Mouse (Mus musculus) heart, embryonic 12.5 days (tissue): ENCODE data around the gene Pcolce2. TPM values are rescaled to one million over a fixed set of nuclear protein-coding genes. Genes with fewer than 3 reads are reported as not detected.

Source experiments
- ATAC-seq: fragments of 200-750 bp; cut with Nextera tagmentation; 2 replicates; pipeline ENCODE4 v1.8.0; 2017; ENCODE audit warnings: moderate TSS enrichment, moderate library complexity; ENCODE audit not compliant: insufficient number of reproducible peaks, low FRiP score
- H3K27ac ChIP-seq: fragments of 300-500 bp; sonication (generic); 2 replicates; pipeline ENCODE4 v1.5.1; 2016; ENCODE audit warnings: mild to moderate bottlenecking, moderate library complexity; ENCODE audit not compliant: poor library complexity, severe bottlenecking
- H3K27me3 ChIP-seq: fragments of 300-500 bp; sonication (generic); replicated peaks from 2 replicates; pipeline ENCODE4 v1.6.1; 2016; ENCODE audit warnings: mild to moderate bottlenecking, moderate library complexity
- H3K36me3 ChIP-seq: fragments of 300-500 bp; sonication (generic); 2 replicates; pipeline ENCODE4 v1.6.1; 2016; ENCODE audit warnings: mild to moderate bottlenecking, moderate library complexity
- H3K4me1 ChIP-seq: fragments of 300-500 bp; sonication (generic); replicated peaks from 2 replicates; pipeline ENCODE4 v1.6.1; 2016; ENCODE audit warnings: mild to moderate bottlenecking
- H3K4me2 ChIP-seq: fragments of 300-500 bp; sonication (generic); 2 replicates; pipeline ENCODE4 v1.6.1; 2016; ENCODE audit warnings: mild to moderate bottlenecking, moderate library complexity
- H3K4me3 ChIP-seq: fragments of 300-500 bp; sonication (generic); 2 replicates; pipeline ENCODE4 v1.5.1; 2016; ENCODE audit warnings: mild to moderate bottlenecking
- H3K9ac ChIP-seq: fragments of 300-500 bp; sonication (generic); 2 replicates; pipeline ENCODE4 v1.6.1; 2016; ENCODE audit warnings: mild to moderate bottlenecking, moderate library complexity
- H3K9me3 ChIP-seq: fragments of 300-500 bp; sonication (generic); replicated peaks from 2 replicates; pipeline ENCODE4 v1.6.1; 2016; ENCODE audit warnings: mild to moderate bottlenecking, moderate library complexity
- WGBS: fragments of 180-500 bp; shearing (Covaris S2); methylation state at CpG from one replicate; pipeline ENCODE4 v1.1.7; 2016; 5-methylcytosine and 5-hydroxymethylcytosine counted together
- polyA plus RNA-seq: library from polyadenylated mRNA; unstranded; fragments of >200 nt; fragmentation: Nextera tagmentation; extraction: Ambion mirVana; gene quantifications from 2 replicates; pipeline ENCODE4 v1.2.1, GENCODE M21; 2016

Pcolce2 gene
- polyA plus RNA-seq, 1 experiment from 2014 or later: 0.24 TPM

DNA sequence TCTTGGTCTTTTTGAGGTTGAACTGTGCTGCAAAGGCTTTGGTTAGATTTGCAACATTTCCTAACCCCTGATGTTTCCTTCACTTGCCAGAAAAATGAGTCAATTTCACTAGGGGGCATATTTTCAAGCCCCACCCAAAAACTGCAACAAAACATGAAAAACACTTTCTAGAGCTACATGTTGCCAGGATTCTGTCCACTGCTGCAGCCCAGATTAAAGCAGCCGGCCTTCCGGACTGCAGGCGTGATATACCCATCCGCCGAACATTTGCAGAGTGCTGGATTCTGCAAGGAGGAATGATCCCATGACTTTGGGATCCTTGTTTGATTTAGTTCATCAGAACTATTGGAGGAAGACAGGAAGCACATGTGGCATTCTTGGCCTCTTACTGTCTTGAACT, 17.0 kb downstream of the Pcolce2 start:
- Histone ChIP-seq H3K9me3 (0 out of 2 replicates have a peak, but pooled peaks cover 6% of the 10 kb centered on the region), H3K27ac (no peak overlapping the region), H3K4me3 (no peak overlapping the region), H3K9ac (no peak overlapping the region), H3K36me3 (no peaks in the 10 kb centered on the region), H3K27me3 (no peaks in the 10 kb centered on the region), H3K4me2 (no peak overlapping the region), H3K4me1 (no peaks in the 10 kb centered on the region)
- ATAC-seq: no peak
- 88% methylated on average over 5 of the region's 5 CpGs for WGBS

DNA sequence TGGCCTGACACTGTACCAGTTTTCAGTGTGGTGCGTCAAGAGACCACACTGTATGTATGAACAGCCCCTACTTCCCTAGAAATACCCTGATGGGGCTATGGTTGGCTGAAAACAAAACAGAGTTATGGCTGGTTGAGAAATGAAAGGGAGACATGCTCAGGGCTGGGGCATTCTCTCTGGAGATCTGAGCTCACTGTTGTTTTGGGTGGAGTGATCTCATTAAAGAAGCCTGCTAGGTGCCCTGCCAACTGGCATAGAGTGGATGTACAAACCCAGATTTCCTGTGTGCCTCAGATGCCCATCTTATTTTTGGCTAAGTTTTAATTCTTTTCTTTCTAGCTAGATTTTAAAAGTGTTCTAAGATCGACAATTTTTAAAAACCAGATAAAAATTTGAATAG, 20.5 kb downstream of the Pcolce2 start:
- H3K27me3 ChIP-seq: no peaks in the 10 kb centered on the region
- H3K9me3 ChIP-seq: no peaks in the 10 kb centered on the region
- H3K36me3 ChIP-seq: no peaks in the 10 kb centered on the region
- no peak for ATAC-seq
- H3K27ac ChIP-seq: no peak overlapping the region
- no peak overlapping the region for H3K9ac ChIP-seq
- H3K4me3 ChIP-seq: no peak overlapping the region
- H3K4me1 ChIP-seq: no peaks in the 10 kb centered on the region
- 72% methylated on average over 2 of the region's 2 CpGs for WGBS
- no peak overlapping the region for H3K4me2 ChIP-seq

DNA sequence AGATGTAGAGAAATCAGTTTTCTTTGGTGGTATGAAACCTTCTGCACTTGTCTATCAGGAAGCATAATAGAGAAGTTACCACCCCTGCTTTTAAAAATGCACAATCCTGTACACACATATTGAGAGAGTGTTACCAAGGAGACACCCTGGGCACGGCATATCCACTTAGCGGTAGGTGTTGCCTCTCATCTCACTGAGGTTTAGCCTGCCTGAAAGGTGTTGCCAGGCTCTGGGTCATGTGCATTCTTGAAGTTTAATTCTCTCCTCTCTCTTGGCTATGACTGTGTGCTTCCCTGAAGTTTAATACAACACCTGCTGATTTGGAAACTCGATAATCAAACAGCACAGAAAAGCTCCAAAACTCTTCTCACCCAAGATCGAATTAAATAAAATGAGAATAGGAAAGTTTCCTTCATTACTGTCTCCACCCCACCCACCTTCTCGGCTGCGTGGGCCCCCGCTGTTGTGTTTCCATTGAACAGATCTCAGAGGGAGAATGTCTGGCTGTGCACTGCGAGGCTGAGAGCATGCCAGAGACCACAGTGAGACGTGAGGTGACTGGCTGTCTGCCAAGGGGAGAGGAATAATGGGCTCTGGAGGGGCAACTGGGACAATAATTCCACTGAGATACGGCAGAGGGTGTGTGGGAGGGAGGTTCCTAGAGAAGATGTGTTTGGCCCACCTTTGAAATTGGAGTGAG, 27.0 kb downstream of the Pcolce2 start:
- no peak overlapping the region for H3K9ac ChIP-seq

DNA sequence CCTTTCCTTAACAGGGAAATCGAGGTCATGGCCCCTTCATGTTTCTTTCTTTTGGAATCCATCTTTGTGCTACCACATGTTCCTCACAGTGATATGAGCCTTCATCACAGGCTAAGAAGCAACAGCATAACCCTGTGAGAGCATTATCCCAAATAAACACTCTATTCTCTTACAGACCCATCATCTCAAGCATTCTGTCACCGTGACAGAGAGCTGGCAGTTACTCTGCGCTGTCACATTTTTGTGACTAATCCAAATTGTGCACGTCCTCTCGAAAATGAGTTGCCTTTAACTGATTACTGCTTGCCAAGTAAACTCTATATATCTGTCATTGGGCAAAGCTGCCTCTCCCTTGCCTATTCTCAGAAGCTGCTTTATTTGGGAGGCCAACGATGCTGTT, 28.4 kb downstream of the Pcolce2 start:
- H3K9me3 ChIP-seq: no peaks in the 10 kb centered on the region; the same call in 1 of the 2 replicates
- no peak overlapping the region for H3K4me2 ChIP-seq
- H3K4me3 ChIP-seq: no peak overlapping the region
- H3K27ac ChIP-seq: no peak overlapping the region
- H3K27me3 ChIP-seq: no peaks in the 10 kb centered on the region
- WGBS: 83% methylated on average over 6 of the region's 6 CpGs
- no peaks in the 10 kb centered on the region for H3K36me3 ChIP-seq
- no peak overlapping the region for H3K9ac ChIP-seq
- no peak for ATAC-seq
- H3K4me1 ChIP-seq: peaks cover 5% of the 10 kb centered on the region

More for the DNA sequence above, 27.0 kb downstream of the Pcolce2 start:
- no peaks in the 10 kb centered on the region for H3K36me3 ChIP-seq
- H3K27me3 ChIP-seq: no peaks in the 10 kb centered on the region
- WGBS: 42% methylated on average over 10 of the region's 10 CpGs
- no peak overlapping the region for H3K4me2 ChIP-seq
- ATAC-seq: 0 out of 2 replicates have a peak, but pooled peaks have one; percentile 18
- H3K4me3 ChIP-seq: no peak overlapping the region
- no peaks in the 10 kb centered on the region for H3K9me3 ChIP-seq
- no peak overlapping the region for H3K27ac ChIP-seq
- peaks cover 5% of the 10 kb centered on the region for H3K4me1 ChIP-seq

DNA sequence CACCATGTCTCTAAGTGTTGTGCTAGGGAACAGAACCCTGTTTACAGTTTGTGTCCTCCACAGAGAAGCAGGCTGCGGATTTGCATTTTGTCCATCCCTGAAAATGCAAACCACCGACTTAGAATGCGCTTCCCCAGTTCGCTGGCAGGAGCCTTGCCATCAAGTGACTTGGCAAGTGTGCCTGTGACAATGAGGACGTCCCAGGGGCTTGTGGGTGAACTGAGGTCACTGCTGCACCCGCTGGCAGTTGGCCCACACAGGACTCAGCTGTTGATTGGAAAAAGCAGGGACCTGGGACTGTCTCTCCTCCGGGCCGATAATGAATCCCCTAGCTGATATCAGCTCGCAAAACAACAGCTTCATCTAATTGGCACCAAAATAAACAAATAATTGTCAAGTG, 30.4 kb downstream of the Pcolce2 start:
- Histone ChIP-seq H3K4me3 (no peak overlapping the region), H3K4me2 (no peak overlapping the region), H3K9ac (no peak overlapping the region), H3K27ac (no peak overlapping the region), H3K27me3 (no peaks in the 10 kb centered on the region), H3K36me3 (no peaks in the 10 kb centered on the region), H3K9me3 (peaks cover 2% of the 10 kb centered on the region; the same call in 1 of the 2 replicates), H3K4me1 (peaks cover 5% of the 10 kb centered on the region)
- 41% methylated on average over 9 of the region's 9 CpGs for WGBS
- no peak for ATAC-seq

DNA sequence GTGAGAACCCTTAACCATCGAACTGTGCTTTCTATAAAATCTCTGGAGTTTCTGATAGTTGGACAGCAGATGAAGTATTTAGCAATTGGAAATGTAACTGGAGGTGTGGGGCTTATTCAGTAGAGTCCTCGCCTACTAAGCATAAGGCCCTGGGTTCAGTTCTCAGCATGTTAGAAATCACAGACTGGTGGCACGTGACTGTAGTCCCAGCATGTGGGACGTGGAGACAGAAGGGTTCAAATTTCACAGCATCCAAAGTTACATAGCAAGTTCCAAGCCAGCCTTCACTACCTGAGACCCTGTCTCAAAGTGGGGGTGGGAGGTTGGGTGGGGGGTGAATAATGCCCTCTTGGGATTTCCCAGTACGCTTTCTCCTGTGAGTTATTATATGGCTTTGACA, 30.9 kb downstream of the Pcolce2 start:
- peaks cover 2% of the 10 kb centered on the region; the same call in 1 of the 2 replicates for H3K9me3 ChIP-seq
- H3K27me3 ChIP-seq: no peaks in the 10 kb centered on the region
- H3K4me3 ChIP-seq: no peak overlapping the region
- no peak overlapping the region for H3K4me2 ChIP-seq
- H3K36me3 ChIP-seq: no peaks in the 10 kb centered on the region
- H3K9ac ChIP-seq: no peak overlapping the region
- H3K27ac ChIP-seq: no peak overlapping the region
- ATAC-seq: no peak
- 67% methylated on average over 5 of the region's 5 CpGs for WGBS
- H3K4me1 ChIP-seq: peaks cover 5% of the 10 kb centered on the region

DNA sequence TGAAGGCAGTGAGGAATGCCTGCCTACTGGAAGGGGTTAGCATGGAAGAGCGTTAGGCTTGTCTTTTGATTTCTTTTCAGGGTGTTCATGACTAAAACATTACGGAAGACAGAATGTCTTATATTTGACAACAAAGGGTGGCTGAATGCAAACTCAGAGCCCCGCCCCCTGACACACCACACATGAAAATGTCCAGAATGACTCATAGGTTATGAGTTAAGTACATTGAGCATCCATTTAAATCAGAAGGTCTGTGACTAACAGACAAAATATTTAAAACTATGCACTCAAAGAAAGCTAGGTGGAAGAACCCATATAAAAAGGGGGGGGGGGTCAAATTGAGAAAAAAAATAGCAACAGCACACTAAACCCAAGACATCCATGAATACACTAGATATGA, 34.9 kb downstream of the Pcolce2 start:
- Histone ChIP-seq H3K4me1 (no peaks in the 10 kb centered on the region), H3K9me3 (peaks cover 2% of the 10 kb centered on the region; the same call in 1 of the 2 replicates), H3K27me3 (no peaks in the 10 kb centered on the region), H3K9ac (no peak overlapping the region), H3K36me3 (no peaks in the 10 kb centered on the region), H3K4me3 (no peak overlapping the region), H3K4me2 (no peak overlapping the region), H3K27ac (no peak overlapping the region)
- 87% methylated on average over 3 of the region's 3 CpGs for WGBS
- no peak for ATAC-seq

DNA sequence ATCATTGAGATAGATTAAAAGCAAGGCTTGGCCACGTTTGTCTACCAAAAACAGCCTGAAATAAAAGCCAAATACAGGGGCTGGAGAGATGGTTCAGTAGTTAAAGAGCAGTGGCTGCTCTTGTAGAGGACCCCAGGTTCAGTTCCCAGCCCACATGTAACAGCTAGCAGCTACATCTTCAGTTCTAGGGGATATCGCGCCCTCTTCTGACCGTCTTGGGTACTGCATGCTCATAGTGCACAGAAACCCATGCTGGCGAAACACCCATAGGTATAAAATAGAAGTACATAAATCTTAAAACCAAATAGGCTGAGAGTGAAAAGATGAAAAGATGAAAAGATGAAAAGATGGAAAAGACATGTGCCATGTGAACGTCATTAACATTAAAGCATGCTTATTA, 35.4 kb downstream of the Pcolce2 start:
- Histone ChIP-seq H3K9me3 (peaks cover 2% of the 10 kb centered on the region; the same call in 1 of the 2 replicates), H3K27ac (no peak overlapping the region), H3K27me3 (no peaks in the 10 kb centered on the region), H3K9ac (no peak overlapping the region), H3K4me1 (no peaks in the 10 kb centered on the region), H3K4me3 (no peak overlapping the region), H3K36me3 (no peaks in the 10 kb centered on the region), H3K4me2 (no peak overlapping the region)
- 79% methylated on average over 6 of the region's 6 CpGs for WGBS
- ATAC-seq: no peak

DNA sequence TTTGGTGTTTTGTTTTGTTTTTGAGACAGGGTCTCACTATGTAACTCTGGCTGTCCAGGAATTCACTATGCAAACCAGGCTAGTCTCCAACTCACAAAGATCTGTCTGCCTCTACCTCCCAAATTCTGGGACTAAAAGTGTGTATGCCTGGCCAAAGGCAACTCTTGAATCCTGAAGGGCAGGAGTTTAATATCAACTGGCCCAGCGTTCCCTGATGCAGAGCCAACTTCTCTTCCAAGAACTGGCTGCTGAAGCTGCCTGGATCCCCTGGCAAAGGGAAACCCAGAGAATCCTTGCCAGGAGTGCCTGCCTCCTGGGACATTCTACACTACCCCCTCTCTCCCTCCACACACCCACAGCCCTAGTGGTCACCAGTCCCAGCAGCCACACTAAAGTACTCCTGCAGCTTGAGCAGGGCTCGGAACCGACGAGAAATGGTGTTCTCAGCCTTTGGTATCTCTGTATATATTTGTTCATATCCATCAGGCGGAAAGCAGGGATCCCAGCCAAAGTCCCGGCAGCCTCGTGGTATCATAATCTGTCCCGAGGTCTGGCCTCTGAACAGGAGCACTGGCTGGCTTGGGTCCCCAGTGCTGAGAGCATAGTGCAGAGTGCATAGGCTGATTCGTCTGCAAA, 37.8 kb downstream of the Pcolce2 start:
- H3K9me3 ChIP-seq: peaks cover 2% of the 10 kb centered on the region; the same call in 1 of the 2 replicates
- H3K27me3 ChIP-seq: no peaks in the 10 kb centered on the region
- H3K4me3 ChIP-seq: no peak overlapping the region
- no peak overlapping the region for H3K4me2 ChIP-seq
- 75% methylated on average over 9 of the region's 9 CpGs for WGBS
- H3K4me1 ChIP-seq: no peaks in the 10 kb centered on the region
- H3K9ac ChIP-seq: no peak overlapping the region
- no peak overlapping the region for H3K27ac ChIP-seq
- H3K36me3 ChIP-seq: no peaks in the 10 kb centered on the region
- ATAC-seq: no peak

DNA sequence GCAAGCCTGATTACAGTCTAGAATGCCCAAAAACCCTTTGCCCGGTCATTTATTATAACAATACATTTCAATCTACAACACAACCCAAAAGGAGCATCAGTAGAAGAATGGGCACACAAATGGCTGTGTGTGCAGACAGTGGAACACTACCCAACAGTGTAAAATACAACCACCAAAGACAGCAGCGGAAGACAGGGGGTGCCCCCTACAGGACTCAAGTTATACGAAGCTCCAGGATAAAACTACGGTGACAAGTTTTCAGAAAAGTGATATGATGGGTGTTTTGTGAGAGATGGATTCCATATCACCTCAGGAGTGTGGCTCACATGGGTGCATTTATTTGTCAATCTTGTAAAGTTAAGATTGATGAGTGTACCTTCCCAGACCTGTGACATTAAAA, 38.6 kb downstream of the Pcolce2 start:
- no peak for ATAC-seq
- 92% methylated on average over 4 of the region's 4 CpGs for WGBS

DNA sequence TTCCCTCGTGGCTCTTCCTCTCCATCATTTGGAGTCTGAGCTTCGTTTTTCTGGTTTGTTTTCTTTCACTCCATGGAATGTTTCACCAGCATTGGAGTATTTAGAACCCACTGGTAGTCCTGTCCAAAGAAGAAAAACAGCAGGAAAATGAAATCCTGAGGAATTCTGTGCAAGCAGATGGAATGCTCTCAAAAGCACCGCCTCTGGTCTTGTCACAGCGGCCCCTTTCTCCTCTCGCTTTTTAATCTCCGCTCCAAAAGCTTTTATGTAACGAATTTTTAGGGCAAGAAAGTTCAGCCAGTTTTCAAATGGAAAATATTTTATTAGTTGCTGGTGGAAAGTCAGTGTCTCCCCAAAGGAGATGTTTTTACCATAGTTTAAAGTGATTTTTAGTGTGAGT, 42.6 kb downstream of the Pcolce2 start:
- 71% methylated on average over 7 of the region's 7 CpGs for WGBS
- H3K4me2 ChIP-seq: no peak overlapping the region
- H3K9ac ChIP-seq: no peak overlapping the region
- no peak overlapping the region for H3K27ac ChIP-seq
- no peaks in the 10 kb centered on the region for H3K4me1 ChIP-seq
- H3K9me3 ChIP-seq: no peaks in the 10 kb centered on the region
- no peak for ATAC-seq
- no peaks in the 10 kb centered on the region for H3K27me3 ChIP-seq
- H3K4me3 ChIP-seq: no peak overlapping the region
- H3K36me3 ChIP-seq: no peaks in the 10 kb centered on the region

More for the DNA sequence above, 38.6 kb downstream of the Pcolce2 start:
- Histone ChIP-seq H3K4me3 (no peak overlapping the region), H3K36me3 (no peaks in the 10 kb centered on the region), H3K4me2 (no peak overlapping the region), H3K27me3 (no peaks in the 10 kb centered on the region), H3K9me3 (peaks cover 2% of the 10 kb centered on the region; the same call in 1 of the 2 replicates), H3K4me1 (no peaks in the 10 kb centered on the region), H3K9ac (no peak overlapping the region), H3K27ac (no peak overlapping the region)
